In genomic region chr14:118656036-118656435, GRCm38 (mm10) we compare ENCODE assay signal across 25 mouse cellular contexts. TPM values are rescaled to one million over a fixed set of nuclear protein-coding genes. Genes with fewer than 3 reads are reported as not detected.
DNase-seq lines count a peak whose midpoint lies in the region; ATAC-seq and TF ChIP-seq lines count a peak whose summit lies in the region.
"Had no signal": no experiment of that assay in that cellular context is flagged by ENCODE, and none has a peak within 500 bp of the region (broad histone marks: within the 10 kb centered on the region; RNA-seq: fewer than 3 reads in every experiment).

No protein-coding gene starts in this region.

- ATAC-seq in lung, embryonic 14.5 days (ENCODE audit: insufficient read depth), result 0 out of 2 replicates have a peak, but pooled peaks have one; percentile 26
- ATAC-seq in stomach, postnatal 0 days (ENCODE audit: low FRiP score, low TSS enrichment), result peak; percentile 21; the same call in 1 of the 2 replicates
- ATAC-seq in megakaryocyte progenitor cell, adult 5-6 weeks (replicated peaks; ENCODE audit: poor library complexity), result no peak
- ATAC-seq: CD4-positive, CD25-positive, alpha-beta regulatory T cell, adult 4 months; forebrain, postnatal 0 days; midbrain, embryonic 13.5 days had no signal

- no peaks in the 10 kb centered on the region for H3K36me3 ChIP-seq in heart, embryonic 10.5 days
- H3K36me3 ChIP-seq in lung, embryonic 14.5 days (ENCODE audit: insufficient read depth), result no peaks in the 10 kb centered on the region
- H3K36me3 ChIP-seq in stomach, postnatal 0 days (ENCODE audit: control insufficient read depth, insufficient read depth, low read length), result no peaks in the 10 kb centered on the region
- H3K36me3 ChIP-seq: embryonic facial prominence, embryonic 12.5 days; hindbrain, embryonic 13.5 days; limb, embryonic 15.5 days; midbrain, embryonic 13.5 days; neural tube, embryonic 13.5 days had no signal

- no peak overlapping the region for H3K4me3 ChIP-seq in heart, embryonic 10.5 days
- no peak overlapping the region for H3K4me3 ChIP-seq in lung, embryonic 14.5 days (ENCODE audit: low read depth, low read length)
- H3K4me3 ChIP-seq in stomach, postnatal 0 days (ENCODE audit: low read depth, low read length), result no peak overlapping the region
- H3K4me3 ChIP-seq: embryonic facial prominence, embryonic 12.5 days; heart, adult 2 months; hindbrain, embryonic 13.5 days; left cerebral cortex, adult 2 months; limb, embryonic 15.5 days; midbrain, embryonic 13.5 days; myocyte; neural tube, embryonic 13.5 days had no signal

- intact Hi-C loops in heart, postnatal 36 days (cut with DNase I), result no loop called here

- H3K4me1 ChIP-seq in heart, embryonic 10.5 days, result peaks cover 23% of the 10 kb centered on the region
- no peaks in the 10 kb centered on the region for H3K4me1 ChIP-seq in lung, embryonic 14.5 days (ENCODE audit: insufficient read depth)
- no peaks in the 10 kb centered on the region for H3K4me1 ChIP-seq in stomach, postnatal 0 days (replicated peaks; ENCODE audit: control insufficient read depth, insufficient read depth)
- H3K4me1 ChIP-seq: limb, embryonic 15.5 days had no signal

- H3K9me3 ChIP-seq in heart, embryonic 10.5 days, result no peaks in the 10 kb centered on the region
- no peaks in the 10 kb centered on the region for H3K9me3 ChIP-seq in lung, embryonic 14.5 days (ENCODE audit: low read depth, low read length)
- no peaks in the 10 kb centered on the region for H3K9me3 ChIP-seq in stomach, postnatal 0 days (ENCODE audit: control insufficient read depth, low read length)
- H3K9me3 ChIP-seq: embryonic facial prominence, embryonic 12.5 days; hindbrain, embryonic 13.5 days; limb, embryonic 15.5 days; midbrain, embryonic 13.5 days; neural tube, embryonic 13.5 days had no signal

- no peaks in the 10 kb centered on the region for H3K27me3 ChIP-seq in heart, embryonic 10.5 days (ENCODE audit: insufficient read depth, poor library complexity, severe bottlenecking)
- H3K27me3 ChIP-seq in lung, embryonic 14.5 days (ENCODE audit: insufficient read depth, low read length), result no peaks in the 10 kb centered on the region
- H3K27me3 ChIP-seq in stomach, postnatal 0 days (ENCODE audit: control insufficient read depth, insufficient read depth, low read length), result no peaks in the 10 kb centered on the region
- H3K27me3 ChIP-seq: embryonic facial prominence, embryonic 12.5 days; hindbrain, embryonic 13.5 days; midbrain, embryonic 13.5 days; neural tube, embryonic 13.5 days had no signal

- 0 out of 2 replicates have a peak overlapping the region, but pooled peaks have one; percentile 24 for H3K27ac ChIP-seq in heart, embryonic 10.5 days
- H3K27ac ChIP-seq in lung, embryonic 14.5 days (ENCODE audit: low read depth), result no peak overlapping the region
- peak overlapping the region; percentile 82 for H3K27ac ChIP-seq in stomach, postnatal 0 days (replicated peaks)
- H3K27ac ChIP-seq: embryonic facial prominence, embryonic 12.5 days; heart, adult 2 months; hindbrain, embryonic 13.5 days; left cerebral cortex, adult 2 months; limb, embryonic 15.5 days; midbrain, embryonic 13.5 days; neural tube, embryonic 13.5 days had no signal

- H3K9ac ChIP-seq in lung, embryonic 14.5 days, result no peak overlapping the region
- H3K9ac ChIP-seq in stomach, postnatal 0 days (ENCODE audit: low read length), result no peak overlapping the region
- H3K9ac ChIP-seq: embryonic facial prominence, embryonic 12.5 days; forebrain, postnatal 0 days; hindbrain, embryonic 13.5 days; limb, embryonic 15.5 days; midbrain, embryonic 13.5 days; neural tube, embryonic 13.5 days had no signal

- 70% methylated on average over 7 of the region's 7 CpGs for WGBS in heart, embryonic 10.5 days
- WGBS in lung, embryonic 14.5 days, result 38% methylated on average over 7 of the region's 7 CpGs
- WGBS in stomach, postnatal 0 days, result 47% methylated on average over 7 of the region's 7 CpGs

- DNase-seq in heart, embryonic 10.5 days (ENCODE audit: low spot score), result no peak
- DNase-seq in heart, postnatal 36 days, result no peak
- DNase-seq in lung, embryonic 14.5 days, result peak; percentile 65
- no peak for DNase-seq in lung, postnatal 14 days
- DNase-seq in lung, postnatal 10 days, result peak; percentile 51
- peak; percentile 49 for DNase-seq in stomach, postnatal 0 days (ENCODE audit: low spot score)
- DNase-seq in thymus, postnatal 0 days (ENCODE audit: low spot score), result no peak
- DNase-seq: cerebellum, adult 18-20 months; cerebellum, postnatal 25 days; forebrain, postnatal 0 days; gastrocnemius, postnatal 36 days; heart, adult 2 months; kidney, adult 11 months; layer of hippocampus, adult 9-11 months; retina, postnatal 1 day; thymus, adult 18-20 months had no signal

- no peak for TF ChIP-seq CTCF in lung, embryonic 14.5 days (IDR thresholded peaks at IDR 0.05; ENCODE audit: low read depth)
- TF ChIP-seq CTCF in stomach, postnatal 0 days (IDR thresholded peaks at IDR 0.05; ENCODE audit: low read depth), result no peak

- H3K4me2 ChIP-seq in lung, embryonic 14.5 days, result no peak overlapping the region
- no peak overlapping the region for H3K4me2 ChIP-seq in stomach, postnatal 0 days (replicated peaks; ENCODE audit: low read depth)
- H3K4me2 ChIP-seq: embryonic facial prominence, embryonic 12.5 days; hindbrain, embryonic 13.5 days; limb, embryonic 15.5 days; midbrain, embryonic 13.5 days; neural tube, embryonic 13.5 days had no signal

- no peak for TF ChIP-seq EP300 in stomach, postnatal 0 days (optimal IDR thresholded peaks at IDR 0.05)

RNA-seq across cellular contexts. Expression of gene Abcc4, which starts 50.0 kb away (rescaled TPM):
- 1.9 TPM in 2 replicates for polyA plus RNA-seq in heart, embryonic 10.5 days (2016; fragmentation: Nextera tagmentation; extraction: Ambion mirVana)
- total RNA-seq in heart, postnatal 36 days (2021), result 1 to 10 TPM; 9.0 to 9.1 TPM
- polyA plus RNA-seq in lung, embryonic 14.5 days (2014; fragmentation: Nextera tagmentation; extraction: Ambion mirVana), result 2.8 and 3.5 TPM in 2 replicates
- polyA plus RNA-seq in stomach, postnatal 0 days (2015; fragmentation: Nextera tagmentation; extraction: Ambion mirVana), result 1.9 and 2.6 TPM in 2 replicates
- 38.3 and 41.5 TPM in 2 replicates for total RNA-seq in megakaryocyte progenitor cell, adult 5-6 weeks (2015)
- 33.7 and 37.0 TPM in 2 replicates for total RNA-seq in megakaryocyte progenitor cell, adult 5-6 weeks (2017)
- 3.3 and 3.5 TPM in 2 replicates for polyA plus RNA-seq in thymus, postnatal 0 days (2015; fragmentation: Nextera tagmentation; extraction: Ambion mirVana)

Comparison
In these comparisons a context has a peak if more than half of its experiments do, and no peak if none do; other contexts are left out.
1. DNase-seq: peak in lung, embryonic 14.5 days (single experiment), lung, postnatal 10 days (single experiment) and stomach, postnatal 0 days (single experiment); none in heart, embryonic 10.5 days (single experiment), heart, postnatal 36 days (0 of 2), lung, postnatal 14 days (single experiment) and thymus, postnatal 0 days (single experiment).